Mouse (Mus musculus) left cerebral cortex, adult 2 months (tissue): ENCODE data around the gene Tmem245. TPM values are rescaled to one million over a fixed set of nuclear protein-coding genes. Genes with fewer than 3 reads are reported as not detected.
"Not testable (repeated sequence)": the region's sequence is repeated elsewhere in the genome, so short reads cannot be mapped to it uniquely, and the experiment has no call there.

Source experiments
- DNase-seq, 2 experiments: peaks; one replicate each; pipeline ENCODE4 v3.0.0; 2021 to 2022; ENCODE audit warnings: low spot score in 2 of 2, mixed read lengths in 1 of 2; ENCODE audit errors: extremely low spot score in 1 of 2
- H3K27ac ChIP-seq: fragments of 200-600 bp; 2 replicates; pipeline ENCODE4 v1.8.1; 2022
- H3K4me3 ChIP-seq: fragments of 200-600 bp; 2 replicates; pipeline ENCODE4 v1.8.1; 2022
- CTCF ChIP-seq: fragments of 200-600 bp; IDR thresholded peaks from 2 replicates; pipeline ENCODE4 v1.8.1; 2022; ENCODE audit warnings: antibody characterized with exemption, mild to moderate bottlenecking, moderate library complexity
- intact Hi-C: fragments of 180-260 bp; cut with DNase I; formaldehyde crosslinking; loops from one replicate; pipeline ENCODE4 v1.15.1; 2025
- total RNA-seq, 2 experiments: library from RNA; stranded (reverse); gene quantifications; 2 replicates each; pipeline ENCODE4 v1.2.3; 2021

Gene Tmem245
- total RNA-seq, 2 experiments from 2014 or later = 41.7 to 42.2 TPM

DNA sequence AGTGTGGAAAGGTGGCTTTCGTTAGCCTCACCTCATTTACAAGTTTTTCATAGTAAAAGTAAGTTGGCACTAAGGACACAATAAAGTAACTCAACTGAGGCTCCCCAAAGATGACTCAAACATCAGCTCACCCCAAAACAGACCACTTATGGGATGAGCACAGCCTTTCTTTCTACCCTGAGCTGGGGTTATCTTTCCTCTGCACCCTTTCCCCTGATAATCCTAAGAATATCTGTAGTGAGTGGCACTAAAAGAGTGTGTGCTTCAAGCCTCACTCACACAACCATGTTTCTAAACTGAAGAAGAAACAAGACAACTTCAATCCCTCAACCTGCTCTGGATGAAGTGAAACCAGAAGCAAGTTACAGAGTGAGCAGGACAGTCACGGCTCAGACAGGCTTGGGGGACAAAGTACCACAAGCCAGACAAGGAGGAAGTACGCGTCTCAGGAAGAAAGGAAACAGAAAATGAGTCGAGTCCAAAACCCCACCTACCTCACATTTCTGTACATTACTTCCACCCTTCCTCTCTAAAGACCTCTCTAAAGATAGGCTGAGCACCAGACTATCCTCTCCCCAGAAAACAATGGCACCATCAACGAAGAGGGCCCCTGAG, 54.6 kb downstream of the Tmem245 start:
- intact Hi-C loops = no loop called here
- H3K27ac ChIP-seq = no peak overlapping the region
- no peak for DNase-seq

DNA sequence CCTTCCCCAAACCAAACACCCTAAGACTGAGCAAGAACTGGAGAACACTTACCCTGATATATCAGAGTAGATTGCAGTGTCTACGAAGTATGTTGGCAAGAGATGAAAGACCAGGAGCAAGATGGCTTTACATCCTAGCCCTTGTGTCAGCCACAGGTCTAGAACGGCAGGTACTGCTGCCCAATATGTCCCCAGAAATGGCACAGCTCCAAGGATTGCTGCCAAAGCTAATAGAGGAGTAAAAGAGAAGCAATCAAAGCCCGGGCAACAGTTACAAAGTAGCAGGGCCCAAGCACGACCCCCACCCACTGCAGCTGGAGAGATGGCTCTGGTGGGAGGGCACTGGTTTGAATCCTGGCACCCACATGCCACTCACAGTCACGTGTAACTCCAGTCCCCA, 58.8 kb downstream of the Tmem245 start:
- intact Hi-C loops = no loop called here
- no peak overlapping the region for H3K27ac ChIP-seq
- no peak for TF ChIP-seq CTCF
- DNase-seq = no peak
- no peak overlapping the region for H3K4me3 ChIP-seq

More for the DNA sequence above, 54.6 kb downstream of the Tmem245 start:
- no peak for TF ChIP-seq CTCF
- H3K4me3 ChIP-seq = no peak overlapping the region

DNA sequence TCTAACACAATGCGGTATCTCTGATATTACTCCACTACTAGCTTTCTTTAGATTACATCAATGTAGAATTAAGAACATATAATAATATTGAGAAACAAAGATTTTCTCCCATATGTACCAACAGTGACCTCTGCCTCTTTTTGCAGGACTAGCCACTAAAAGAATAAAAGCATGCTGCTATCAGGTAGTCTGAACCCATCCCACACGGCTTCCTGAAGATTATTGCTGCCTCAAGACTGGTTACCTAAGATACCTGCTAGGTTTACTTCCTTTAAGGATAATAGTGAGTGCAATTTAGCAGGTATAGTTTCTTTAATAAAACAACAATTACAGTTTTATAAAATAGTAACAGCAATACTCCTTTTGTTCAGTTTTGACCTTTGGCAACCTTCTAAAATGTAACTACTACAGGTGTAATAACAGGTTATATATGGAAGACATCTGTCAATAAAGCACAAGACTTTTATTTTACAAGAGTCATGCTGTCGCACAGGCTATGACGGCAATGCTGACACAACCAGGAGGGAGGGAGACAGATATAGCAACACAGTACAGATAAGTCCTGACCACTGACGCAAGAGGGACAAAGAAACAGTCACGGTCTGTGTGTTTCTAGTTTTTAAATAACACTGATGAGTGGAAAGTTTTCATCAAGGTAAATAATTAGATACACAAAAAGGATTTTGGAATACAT, 60.8 kb downstream of the Tmem245 start:
- H3K27ac ChIP-seq = no peak overlapping the region
- intact Hi-C loops = no loop called here
- TF ChIP-seq CTCF = no peak

GRCm38 (mm10) chr4:56880036-56880703, 67.1 kb downstream of the Tmem245 start:
- no peak for DNase-seq
- intact Hi-C loops = no loop called here
- Histone ChIP-seq H3K27ac (no peak overlapping the region), H3K4me3 (no peak overlapping the region)
- no peak for TF ChIP-seq CTCF

More for the DNA sequence above, 60.8 kb downstream of the Tmem245 start:
- no peak for DNase-seq
- no peak overlapping the region for H3K4me3 ChIP-seq

DNA sequence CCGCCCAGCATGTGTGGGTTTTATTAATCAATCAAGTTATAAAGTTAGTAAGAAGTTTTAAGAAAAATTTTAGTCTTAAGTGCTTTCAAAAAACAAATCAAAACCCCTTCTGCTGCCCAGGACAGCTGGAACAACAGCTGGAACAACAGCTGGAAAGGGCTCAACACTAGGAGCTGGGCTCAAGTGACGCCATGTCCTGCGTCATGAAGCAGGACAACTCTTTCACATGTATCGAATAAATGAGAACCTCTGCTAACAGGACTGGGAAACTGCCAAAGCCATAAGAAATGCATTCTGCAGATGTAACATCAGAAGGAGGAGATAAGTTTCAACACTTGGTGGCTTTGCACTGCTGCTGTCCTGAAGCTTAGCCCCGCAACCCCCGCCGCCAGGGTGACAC, 68.3 kb downstream of the Tmem245 start:
- no peak for DNase-seq
- no peak for TF ChIP-seq CTCF
- Histone ChIP-seq H3K27ac (no peak overlapping the region), H3K4me3 (no peak overlapping the region)
- intact Hi-C loops = no loop called here

DNA sequence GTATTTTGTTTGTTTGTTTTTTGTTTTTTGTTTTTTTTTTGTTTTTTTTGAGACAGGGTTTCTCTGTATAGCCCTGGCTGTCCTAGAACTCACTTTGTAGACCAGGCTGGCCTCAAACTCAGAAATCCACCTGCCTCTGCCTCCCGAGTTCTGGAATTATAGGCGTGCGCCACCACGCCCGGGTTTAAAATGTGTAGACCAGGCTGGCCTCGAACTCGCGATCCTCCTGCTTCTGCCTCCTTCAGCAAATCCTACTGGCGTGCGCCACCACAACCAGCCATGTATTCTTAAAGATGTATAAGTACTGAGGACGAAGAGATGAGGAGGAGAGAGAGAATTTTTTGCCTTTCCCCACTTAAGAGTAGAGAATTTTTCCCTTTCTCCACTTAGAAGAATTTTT, 76.7 kb downstream of the Tmem245 start:
- H3K27ac ChIP-seq, H3K4me3 ChIP-seq, DNase-seq, intact Hi-C loops: not testable (repeated sequence)

- DNase-seq = no peak
- no peak for TF ChIP-seq CTCF
- Histone ChIP-seq H3K27ac (no peak overlapping the region), H3K4me3 (no peak overlapping the region)
- intact Hi-C loops = loop anchor here (5.0 kb wide), 3 partner anchors 75 to 270 kb away; no protein-coding TSS in a partner anchor
These were observed 79.5 kb downstream of the Tmem245 start for GRCm38 (mm10) chr4:56867761-56868160.

GRCm38 (mm10) chr4:56865971-56866370, 81.3 kb downstream of the Tmem245 start:
- no peak for TF ChIP-seq CTCF
- Histone ChIP-seq H3K4me3 (no peak overlapping the region), H3K27ac (0 out of 2 replicates have a peak overlapping the region, but pooled peaks have one; percentile 2)
- no peak for DNase-seq
- intact Hi-C loops = loop anchor here (5.0 kb wide), 3 partner anchors 76 to 271 kb away; no protein-coding TSS in a partner anchor

DNA sequence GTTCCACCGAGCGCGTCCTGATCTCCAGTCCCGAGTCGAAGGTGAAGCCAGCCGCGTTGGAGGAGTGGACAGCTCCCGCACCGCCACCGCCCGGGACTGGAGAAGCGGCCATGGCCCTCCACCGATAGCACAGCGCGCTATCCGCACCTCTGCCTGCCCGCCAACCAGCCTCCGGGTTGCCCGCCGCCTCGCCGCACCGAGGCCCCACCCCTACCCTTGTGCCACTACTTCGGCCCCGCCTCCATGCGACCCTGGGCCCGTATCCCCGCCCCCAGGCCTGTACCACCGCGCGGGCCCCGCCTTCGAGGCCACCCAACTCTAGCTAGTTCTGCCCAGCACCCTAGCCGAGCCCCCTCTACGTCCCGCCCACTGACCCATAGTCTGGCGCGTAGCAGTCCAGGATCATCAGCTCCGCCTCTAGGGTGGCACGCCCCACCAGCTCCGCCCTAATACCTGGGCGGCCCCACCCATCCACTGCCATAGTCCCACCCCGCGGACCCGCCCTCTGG, 82.2 kb downstream of the Tmem245 start, which contains the start of gene Ctnnal1:
Ctnnal1 (minus strand) TSS at position 186 of the 509 bp plus-strand sequence.
- TF ChIP-seq CTCF = no peak
- peak within 1 kb of the TSS; percentile 82 for H3K4me3 ChIP-seq
- DNase-seq = peak; percentile 84 to 85
- peak within 1 kb of the TSS; percentile 97 for H3K27ac ChIP-seq
- intact Hi-C loops = loop anchor here (5.0 kb wide), 3 partner anchors 77 to 272 kb away; no protein-coding TSS in a partner anchor

GRCm38 (mm10) chr4:56864417-56865001, 82.7 kb downstream of the Tmem245 start:
- peak; percentile 11 for TF ChIP-seq CTCF
- peak overlapping the region; percentile 82 for H3K4me3 ChIP-seq
- intact Hi-C loops = loop anchor here (5.0 kb wide), 3 partner anchors 78 to 273 kb away; no protein-coding TSS in a partner anchor
- DNase-seq = peak; percentile 47 to 61
- H3K27ac ChIP-seq = peak overlapping the region; percentile 97

DNA sequence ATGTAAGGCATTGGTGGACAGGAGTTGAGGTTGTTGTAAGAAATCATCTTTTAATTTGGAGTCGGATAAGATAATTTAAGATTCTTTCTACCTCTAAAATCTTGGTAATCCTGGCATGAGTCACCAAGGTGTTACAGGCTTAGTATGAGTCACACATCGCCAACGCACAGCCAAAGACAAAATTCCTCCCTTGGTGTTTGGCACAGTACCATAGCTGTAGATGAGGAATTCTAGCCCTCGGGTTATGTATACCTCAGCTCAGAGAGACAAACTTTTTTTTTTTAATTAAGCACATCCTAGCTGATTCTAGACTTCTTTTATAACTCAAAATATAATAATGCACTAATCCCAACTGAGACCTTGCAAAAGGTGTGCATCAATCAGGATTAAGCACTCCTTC, 83.2 kb downstream of the Tmem245 start:
- peak overlapping the region; percentile 82 for H3K4me3 ChIP-seq
- intact Hi-C loops = no loop called here
- H3K27ac ChIP-seq = peak overlapping the region; percentile 97
- TF ChIP-seq CTCF = no peak
- DNase-seq = peak in 1 of 2 experiments; percentile 44

DNA sequence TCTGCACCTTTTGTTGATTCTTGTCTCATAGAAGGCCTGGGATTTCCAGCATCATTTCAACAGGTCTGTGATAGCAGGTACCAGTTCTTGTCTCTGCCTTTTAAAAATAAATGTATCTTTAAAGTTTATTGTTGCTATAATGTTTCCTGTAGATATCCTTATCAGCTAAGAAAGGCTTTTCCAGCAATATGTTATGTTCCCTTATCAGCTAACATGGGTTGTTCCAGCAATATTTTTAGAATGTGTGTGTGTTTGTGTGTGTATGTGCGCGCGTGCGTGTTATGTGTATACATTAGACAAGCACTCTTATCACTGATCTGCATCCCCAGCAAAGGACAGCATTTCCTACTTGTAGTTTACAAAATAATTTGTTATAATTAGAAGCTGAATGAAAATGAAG, 85.7 kb downstream of the Tmem245 start:
- DNase-seq = no peak
- Histone ChIP-seq H3K27ac (no peak overlapping the region), H3K4me3 (no peak overlapping the region)
- intact Hi-C loops = no loop called here
- no peak for TF ChIP-seq CTCF
